Mouse (Mus musculus) limb, embryonic 12.5 days (tissue): ENCODE measurements at regions not wholly inside any gene's neighbourhood (a gene's known extent, or its start where the extent isn't known, plus 50 kb on each side); places are given as distances from the start of the nearest gene placed in this dataset.

ENCODE experiments used
- ATAC-seq: fragments of 200-750 bp; cut with Nextera tagmentation; 2 replicates; pipeline ENCODE4 v1.8.0; 2017; ENCODE audit warnings: low read depth, moderate TSS enrichment; ENCODE audit not compliant: insufficient number of reproducible peaks, insufficient read depth, low FRiP score, low TSS enrichment
- H3K27ac ChIP-seq: fragments of 300-500 bp; sonication (generic); 2 replicates; pipeline ENCODE4 v1.5.1; 2016; ENCODE audit warnings: mild to moderate bottlenecking, moderate library complexity
- H3K27me3 ChIP-seq: fragments of 300-500 bp; sonication (generic); 2 replicates; pipeline ENCODE4 v1.6.1; 2016; ENCODE audit warnings: mild to moderate bottlenecking, moderate library complexity
- H3K36me3 ChIP-seq: fragments of 300-500 bp; sonication (generic); 2 replicates; pipeline ENCODE4 v1.6.1; 2016; ENCODE audit warnings: mild to moderate bottlenecking, moderate library complexity
- H3K4me1 ChIP-seq: fragments of 300-500 bp; sonication (generic); replicated peaks from 2 replicates; pipeline ENCODE4 v1.6.1; 2016
- H3K4me2 ChIP-seq: fragments of 300-500 bp; sonication (generic); 2 replicates; pipeline ENCODE4 v1.6.1; 2016; ENCODE audit warnings: mild to moderate bottlenecking, moderate library complexity
- H3K4me3 ChIP-seq: fragments of 300-500 bp; sonication (generic); replicated peaks from 2 replicates; pipeline ENCODE4 v1.5.1; 2016; ENCODE audit warnings: mild to moderate bottlenecking
- H3K9ac ChIP-seq: fragments of 300-500 bp; sonication (generic); replicated peaks from 2 replicates; pipeline ENCODE4 v1.6.1; 2016; ENCODE audit warnings: mild to moderate bottlenecking, moderate library complexity
- H3K9me3 ChIP-seq: fragments of 300-500 bp; sonication (generic); 2 replicates; pipeline ENCODE4 v1.6.1; 2016; ENCODE audit warnings: mild to moderate bottlenecking, moderate library complexity
- WGBS: fragments of 180-500 bp; shearing (Covaris S2); methylation state at CpG from one replicate; pipeline ENCODE4 v1.1.7; 2016; 5-methylcytosine and 5-hydroxymethylcytosine counted together

GRCm38 (mm10) chr12:54385401-54385800, 181.7 kb upstream of the Egln3 start:
- ATAC-seq = no peak
- no peak overlapping the region for H3K9ac ChIP-seq
- H3K36me3 ChIP-seq = no peaks in the 10 kb centered on the region
- 0 out of 2 replicates have a peak, but pooled peaks cover 3% of the 10 kb centered on the region for H3K4me1 ChIP-seq
- H3K4me3 ChIP-seq = no peak overlapping the region
- no peaks in the 10 kb centered on the region for H3K27me3 ChIP-seq
- H3K9me3 ChIP-seq = no peaks in the 10 kb centered on the region
- no peak overlapping the region for H3K27ac ChIP-seq
- H3K4me2 ChIP-seq = no peak overlapping the region
- WGBS = 64% methylated on average over 4 of the region's 4 CpGs

GRCm38 (mm10) chr12:54384116-54384515, 180.5 kb upstream of the Egln3 start:
- 59% methylated on average over 3 of the region's 3 CpGs for WGBS
- no peak overlapping the region for H3K27ac ChIP-seq
- H3K9ac ChIP-seq = no peak overlapping the region

GRCm38 (mm10) chr12:54382965-54383364, 179.3 kb upstream of the Egln3 start:
- H3K9me3 ChIP-seq = 0 out of 2 replicates have a peak, but pooled peaks cover 6% of the 10 kb centered on the region
- H3K9ac ChIP-seq = no peak overlapping the region
- 92% methylated on average over 2 of the region's 2 CpGs for WGBS
- 0 out of 2 replicates have a peak, but pooled peaks cover 3% of the 10 kb centered on the region for H3K4me1 ChIP-seq
- no peak for ATAC-seq
- no peaks in the 10 kb centered on the region for H3K27me3 ChIP-seq
- no peak overlapping the region for H3K4me3 ChIP-seq
- H3K27ac ChIP-seq = no peak overlapping the region
- H3K36me3 ChIP-seq = no peaks in the 10 kb centered on the region
- no peak overlapping the region for H3K4me2 ChIP-seq

More at GRCm38 (mm10) chr12:54384116-54384515, 180.5 kb upstream of the Egln3 start:
- 0 out of 2 replicates have a peak, but pooled peaks cover 3% of the 10 kb centered on the region for H3K4me1 ChIP-seq
- ATAC-seq = no peak
- no peaks in the 10 kb centered on the region for H3K9me3 ChIP-seq
- H3K4me3 ChIP-seq = no peak overlapping the region
- H3K27me3 ChIP-seq = no peaks in the 10 kb centered on the region
- no peaks in the 10 kb centered on the region for H3K36me3 ChIP-seq
- H3K4me2 ChIP-seq = no peak overlapping the region

GRCm38 (mm10) chr12:54382061-54382460, 178.4 kb upstream of the Egln3 start:
- 0 out of 2 replicates have a peak, but pooled peaks cover 6% of the 10 kb centered on the region for H3K9me3 ChIP-seq
- H3K4me1 ChIP-seq = 0 out of 2 replicates have a peak, but pooled peaks cover 3% of the 10 kb centered on the region
- H3K9ac ChIP-seq = no peak overlapping the region
- no peaks in the 10 kb centered on the region for H3K27me3 ChIP-seq
- H3K27ac ChIP-seq = no peak overlapping the region
- no peak overlapping the region for H3K4me2 ChIP-seq
- H3K36me3 ChIP-seq = no peaks in the 10 kb centered on the region
- 81% methylated on average over 6 of the region's 6 CpGs for WGBS
- no peak for ATAC-seq
- H3K4me3 ChIP-seq = no peak overlapping the region

- 89% methylated on average over 5 of the region's 5 CpGs for WGBS
- Histone ChIP-seq H3K27me3 (no peaks in the 10 kb centered on the region), H3K27ac (no peak overlapping the region), H3K4me1 (0 out of 2 replicates have a peak, but pooled peaks cover under 1% of the 10 kb centered on the region), H3K4me2 (no peak overlapping the region), H3K9ac (no peak overlapping the region), H3K4me3 (no peak overlapping the region), H3K9me3 (0 out of 2 replicates have a peak, but pooled peaks cover 6% of the 10 kb centered on the region), H3K36me3 (no peaks in the 10 kb centered on the region)
- no peak for ATAC-seq
These were observed 176.7 kb upstream of the Egln3 start for GRCm38 (mm10) chr12:54380322-54380721.

GRCm38 (mm10) chr12:54378576-54378975, 174.9 kb upstream of the Egln3 start:
- 86% methylated on average over 2 of the region's 2 CpGs for WGBS
- Histone ChIP-seq H3K36me3 (no peaks in the 10 kb centered on the region), H3K4me3 (no peak overlapping the region), H3K27ac (no peak overlapping the region), H3K9ac (no peak overlapping the region), H3K27me3 (no peaks in the 10 kb centered on the region), H3K4me1 (no peaks in the 10 kb centered on the region), H3K4me2 (no peak overlapping the region), H3K9me3 (0 out of 2 replicates have a peak, but pooled peaks cover 6% of the 10 kb centered on the region)
- ATAC-seq = no peak

- no peak overlapping the region for H3K4me3 ChIP-seq
- no peak overlapping the region for H3K4me2 ChIP-seq
- H3K4me1 ChIP-seq = no peaks in the 10 kb centered on the region
- no peak overlapping the region for H3K27ac ChIP-seq
- no peak for ATAC-seq
- H3K27me3 ChIP-seq = no peaks in the 10 kb centered on the region
- no peaks in the 10 kb centered on the region for H3K36me3 ChIP-seq
- 0 out of 2 replicates have a peak, but pooled peaks cover 6% of the 10 kb centered on the region for H3K9me3 ChIP-seq
- no peak overlapping the region for H3K9ac ChIP-seq
- 74% methylated on average over 4 of the region's 4 CpGs for whole genome bisulfite sequencing
These were observed 170.4 kb upstream of the Egln3 start for GRCm38 (mm10) chr12:54374060-54374459.

GRCm38 (mm10) chr12:54369217-54369616, 165.6 kb upstream of the Egln3 start:
- no peak for ATAC-seq
- Histone ChIP-seq H3K4me2 (no peak overlapping the region), H3K27ac (no peak overlapping the region), H3K4me1 (no peaks in the 10 kb centered on the region), H3K27me3 (no peaks in the 10 kb centered on the region), H3K9me3 (no peaks in the 10 kb centered on the region), H3K36me3 (no peaks in the 10 kb centered on the region), H3K4me3 (no peak overlapping the region), H3K9ac (no peak overlapping the region)
- whole genome bisulfite sequencing = 83% methylated on average over 5 of the region's 5 CpGs

GRCm38 (mm10) chr12:54364381-54365095, 160.9 kb upstream of the Egln3 start:
- no peak overlapping the region for H3K9ac ChIP-seq
- no peaks in the 10 kb centered on the region for H3K36me3 ChIP-seq
- H3K27ac ChIP-seq = no peak overlapping the region
- H3K27me3 ChIP-seq = no peaks in the 10 kb centered on the region
- H3K4me1 ChIP-seq = no peaks in the 10 kb centered on the region
- no peak overlapping the region for H3K4me2 ChIP-seq
- no peaks in the 10 kb centered on the region for H3K9me3 ChIP-seq
- H3K4me3 ChIP-seq = no peak overlapping the region
- ATAC-seq = no peak
- WGBS = 79% methylated on average over 11 of the region's 11 CpGs

GRCm38 (mm10) chr12:54361762-54362161, 158.1 kb upstream of the Egln3 start:
- no peak overlapping the region for H3K4me2 ChIP-seq
- H3K27ac ChIP-seq = no peak overlapping the region
- 94% methylated on average over 4 of the region's 4 CpGs for WGBS
- no peak for ATAC-seq
- no peaks in the 10 kb centered on the region for H3K4me1 ChIP-seq
- H3K4me3 ChIP-seq = no peak overlapping the region
- no peak overlapping the region for H3K9ac ChIP-seq
- H3K27me3 ChIP-seq = no peaks in the 10 kb centered on the region
- no peaks in the 10 kb centered on the region for H3K36me3 ChIP-seq
- no peaks in the 10 kb centered on the region for H3K9me3 ChIP-seq

GRCm38 (mm10) chr12:54354187-54354586, 150.5 kb upstream of the Egln3 start:
- Histone ChIP-seq H3K9me3 (no peaks in the 10 kb centered on the region), H3K27me3 (no peaks in the 10 kb centered on the region), H3K36me3 (no peaks in the 10 kb centered on the region), H3K4me1 (peaks cover 11% of the 10 kb centered on the region), H3K9ac (no peak overlapping the region), H3K4me2 (no peak overlapping the region), H3K4me3 (no peak overlapping the region), H3K27ac (no peak overlapping the region)
- 52% methylated on average over 6 of the region's 6 CpGs for WGBS
- no peak for ATAC-seq

GRCm38 (mm10) chr12:54353694-54354093, 150.0 kb upstream of the Egln3 start:
- no peaks in the 10 kb centered on the region for H3K9me3 ChIP-seq
- H3K9ac ChIP-seq = no peak overlapping the region
- H3K27ac ChIP-seq = no peak overlapping the region
- no peak overlapping the region for H3K4me3 ChIP-seq
- ATAC-seq = no peak
- H3K27me3 ChIP-seq = no peaks in the 10 kb centered on the region
- 66% methylated on average over 7 of the region's 7 CpGs for WGBS
- H3K4me2 ChIP-seq = no peak overlapping the region
- no peaks in the 10 kb centered on the region for H3K36me3 ChIP-seq
- H3K4me1 ChIP-seq = peaks cover 11% of the 10 kb centered on the region
